Mouse (Mus musculus) kidney, postnatal 0 days (tissue): ENCODE measurements around the gene Sept9. TPM values are rescaled to one million over a fixed set of nuclear protein-coding genes. Genes with fewer than 3 reads are reported as not detected.

ENCODE experiments used
- ATAC-seq: fragments of 200-750 bp; cut with Nextera tagmentation; replicated peaks from 2 replicates; pipeline ENCODE4 v1.8.0; 2017; ENCODE audit warnings: low read depth, moderate number of reproducible peaks, moderate TSS enrichment, moderate library complexity; ENCODE audit not compliant: low FRiP score
- DNase-seq: peaks from one replicate; pipeline ENCODE4 v3.0.0-alpha.2; 2016; ENCODE audit warnings: low spot score
- H3K27ac ChIP-seq: fragments of 300-500 bp; sonication (generic); 2 replicates; pipeline ENCODE4 v1.5.1; 2014; ENCODE audit warnings: mild to moderate bottlenecking
- H3K27me3 ChIP-seq: fragments of 300-500 bp; sonication (generic); 2 replicates; pipeline ENCODE4 v1.6.1; 2014; ENCODE audit warnings: low read length, mixed read lengths; ENCODE audit not compliant: insufficient read depth
- H3K36me3 ChIP-seq: fragments of 300-500 bp; sonication (generic); 2 replicates; pipeline ENCODE4 v1.6.1; 2014; ENCODE audit warnings: low read length, mixed read lengths; ENCODE audit not compliant: insufficient read depth
- H3K4me1 ChIP-seq: fragments of 300-500 bp; sonication (generic); replicated peaks from 2 replicates; pipeline ENCODE4 v1.6.1; 2014; ENCODE audit warnings: antibody characterized with exemption, low read length, mixed read lengths; ENCODE audit not compliant: insufficient read depth
- H3K4me2 ChIP-seq: fragments of 300-500 bp; sonication (generic); 2 replicates; pipeline ENCODE4 v1.6.1; 2014; ENCODE audit warnings: mild to moderate bottlenecking, low read length, moderate library complexity, mixed read lengths
- H3K4me3 ChIP-seq: fragments of 300-500 bp; sonication (generic); replicated peaks from 2 replicates; pipeline ENCODE4 v1.5.1; 2014; ENCODE audit warnings: low read depth, low read length
- H3K9ac ChIP-seq: fragments of 300-500 bp; sonication (generic); 2 replicates; pipeline ENCODE4 v1.6.1; 2014; ENCODE audit warnings: low read depth, low read length
- H3K9me3 ChIP-seq: fragments of 300-500 bp; sonication (generic); replicated peaks from 2 replicates; pipeline ENCODE4 v1.6.1; 2016; ENCODE audit warnings: low read length, inconsistent platforms, mixed read lengths
- CTCF ChIP-seq: IDR thresholded peaks from 2 replicates; pipeline ENCODE4 v1.5.1; 2016; ENCODE audit warnings: antibody characterized with exemption, low read depth, mild to moderate bottlenecking, moderate library complexity
- WGBS: fragments of 180-500 bp; shearing (Covaris S2); extraction: QIAGEN DNeasy Blood & Tissue Kit; methylation state at CpG from one replicate; pipeline ENCODE4 v1.1.7; 2014; 5-methylcytosine and 5-hydroxymethylcytosine counted together
- polyA plus RNA-seq: library from polyadenylated mRNA; unstranded; fragments of >200 nt; fragmentation: Nextera tagmentation; extraction: Ambion mirVana; gene quantifications from 2 replicates; pipeline ENCODE4 v1.2.1, GENCODE M21; 2015

The Sept9 gene
- polyA plus RNA-seq, 1 experiment from 2014 or later, result 71.2 TPM

DNA sequence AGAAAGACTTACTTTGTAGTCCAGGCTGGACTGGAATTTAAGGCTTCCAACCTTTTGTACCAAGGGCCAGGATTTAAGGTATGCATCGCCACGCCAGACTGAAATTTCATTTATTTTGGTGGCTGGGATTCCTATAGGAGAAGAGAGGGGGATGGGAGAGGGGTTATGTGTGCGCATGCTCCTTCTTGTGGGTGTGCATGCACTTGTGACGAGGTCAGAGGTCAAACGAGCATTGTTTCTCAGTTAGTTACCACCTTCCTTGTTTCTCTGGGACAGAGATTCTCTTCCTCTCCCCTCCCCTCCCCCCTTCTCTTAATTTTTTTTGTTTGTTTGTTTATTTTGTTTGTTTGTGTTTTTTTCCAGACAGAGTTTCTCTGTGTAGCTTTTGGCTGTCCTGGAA, 8.0 kb downstream of the Sept9 start:
- no peak for TF ChIP-seq CTCF
- H3K4me3 ChIP-seq, result no peak overlapping the region
- H3K4me2 ChIP-seq, result no peak overlapping the region
- no peaks in the 10 kb centered on the region for H3K36me3 ChIP-seq
- WGBS, result 58% methylated on average over 5 of the region's 5 CpGs
- H3K27ac ChIP-seq, result no peak overlapping the region; the same call in 1 of the 2 replicates
- H3K9ac ChIP-seq, result no peak overlapping the region
- DNase-seq (no peak), ATAC-seq (no peak)
- no peaks in the 10 kb centered on the region for H3K27me3 ChIP-seq
- H3K4me1 ChIP-seq, result peaks cover 8% of the 10 kb centered on the region; the same call in 1 of the 2 replicates
- no peaks in the 10 kb centered on the region for H3K9me3 ChIP-seq

DNA sequence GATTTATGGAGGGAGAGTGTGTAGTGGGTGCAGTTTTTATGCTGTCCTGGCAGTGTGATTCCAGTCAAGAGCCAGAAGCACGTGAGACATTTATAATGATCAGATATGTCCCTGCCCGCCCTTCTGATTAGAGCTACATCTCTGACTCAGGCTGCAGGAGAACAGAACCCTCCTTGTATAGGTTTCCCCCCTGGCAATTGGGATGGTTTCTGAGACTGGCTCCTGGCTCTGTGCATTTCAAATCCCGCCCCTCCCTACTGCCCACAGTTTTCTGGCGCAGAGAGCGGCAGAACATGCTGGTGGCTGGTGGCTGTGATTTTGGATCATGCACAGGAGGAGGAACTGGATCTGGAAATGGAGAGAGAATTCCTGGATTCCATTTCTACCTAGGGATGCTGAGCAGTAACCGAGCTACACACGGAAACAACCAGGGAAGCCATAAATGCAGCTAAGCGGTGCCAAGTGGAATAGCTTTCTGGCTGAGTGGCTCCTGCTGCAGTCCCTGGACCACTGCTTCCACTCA, 8.8 kb downstream of the Sept9 start:
- no peak overlapping the region for H3K9ac ChIP-seq
- ATAC-seq (no peak), DNase-seq (peak; percentile 52)
- 59% methylated on average over 8 of the region's 8 CpGs for WGBS
- TF ChIP-seq CTCF, result no peak
- H3K9me3 ChIP-seq, result no peaks in the 10 kb centered on the region
- H3K36me3 ChIP-seq, result no peaks in the 10 kb centered on the region
- H3K27me3 ChIP-seq, result no peaks in the 10 kb centered on the region
- no peak overlapping the region for H3K4me3 ChIP-seq
- H3K4me1 ChIP-seq, result peaks cover 8% of the 10 kb centered on the region; the same call in 1 of the 2 replicates
- peak overlapping the region; percentile 58; the same call in 1 of the 2 replicates for H3K27ac ChIP-seq
- H3K4me2 ChIP-seq, result no peak overlapping the region

DNA sequence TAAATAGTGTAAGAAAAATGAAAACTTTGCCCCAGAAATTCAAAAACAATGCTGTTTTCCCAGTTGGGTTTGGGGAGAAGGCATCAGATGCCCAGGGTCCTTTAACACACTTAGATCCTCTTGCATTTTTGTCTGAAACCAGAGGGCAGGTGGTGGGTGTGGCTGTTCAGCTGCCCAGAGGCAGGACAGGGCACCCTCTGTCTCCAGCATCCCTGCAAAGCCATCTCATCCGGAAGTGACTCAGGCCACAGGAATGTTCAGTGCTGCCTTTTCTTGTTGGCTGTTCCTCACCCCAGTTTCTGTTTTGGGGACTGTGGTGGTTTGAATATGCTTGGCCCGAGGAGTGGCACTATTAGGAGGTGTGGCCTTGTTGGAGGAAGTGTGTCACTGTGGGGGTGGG, 17.3 kb downstream of the Sept9 start:
- Histone ChIP-seq H3K4me3 (no peak overlapping the region), H3K36me3 (no peaks in the 10 kb centered on the region), H3K4me1 (no peaks in the 10 kb centered on the region), H3K27me3 (no peaks in the 10 kb centered on the region), H3K9me3 (no peaks in the 10 kb centered on the region), H3K4me2 (no peak overlapping the region), H3K27ac (no peak overlapping the region), H3K9ac (no peak overlapping the region)
- DNase-seq, result no peak
- no peak for TF ChIP-seq CTCF
- 66% methylated on average over 2 of the region's 2 CpGs for WGBS
- no peak for ATAC-seq

DNA sequence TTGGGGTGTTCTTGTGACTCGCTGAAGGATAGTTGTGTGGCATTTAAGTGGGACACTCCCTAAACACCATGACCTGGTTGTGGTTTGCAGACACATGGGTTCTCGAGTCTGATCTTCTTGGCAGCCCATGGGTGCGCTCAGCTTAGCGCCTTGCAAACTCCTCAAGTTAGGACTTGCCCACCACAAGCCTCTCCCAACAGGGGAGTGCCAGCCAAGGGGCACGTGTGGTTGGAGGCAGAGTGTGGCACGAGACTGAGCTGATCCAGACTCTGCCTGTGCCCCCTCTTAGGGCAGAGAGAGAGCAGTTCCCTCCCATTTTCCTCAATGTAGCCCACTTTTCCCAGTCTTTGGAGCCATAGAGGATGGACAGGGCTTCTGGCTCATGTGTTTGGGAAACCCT, 18.6 kb downstream of the Sept9 start:
- DNase-seq (no peak), ATAC-seq (no peak)
- Histone ChIP-seq H3K27me3 (no peaks in the 10 kb centered on the region), H3K9ac (no peak overlapping the region), H3K4me3 (no peak overlapping the region), H3K9me3 (no peaks in the 10 kb centered on the region), H3K4me1 (no peaks in the 10 kb centered on the region), H3K27ac (no peak overlapping the region), H3K4me2 (no peak overlapping the region), H3K36me3 (no peaks in the 10 kb centered on the region)
- 89% methylated on average over 6 of the region's 6 CpGs for WGBS
- no peak for TF ChIP-seq CTCF

DNA sequence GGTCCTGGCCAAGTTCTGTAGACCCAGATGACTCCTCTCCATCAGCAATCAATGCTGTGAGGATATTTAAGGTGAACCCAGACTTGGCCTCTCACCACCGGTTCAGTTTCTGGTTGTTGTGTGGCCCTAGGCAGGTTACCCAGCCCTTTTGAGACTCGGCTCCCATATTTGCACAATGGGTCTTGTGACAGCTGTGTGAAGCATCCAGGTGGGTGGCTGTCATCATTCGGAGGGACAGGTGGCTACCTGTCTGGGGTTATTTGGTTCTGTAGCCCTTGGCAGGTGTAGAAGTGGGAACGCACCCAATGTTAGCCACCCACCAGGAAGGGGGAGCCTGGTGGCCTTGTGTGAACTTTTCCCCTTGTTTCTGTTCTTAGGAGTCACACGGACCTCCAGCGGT, 19.0 kb downstream of the Sept9 start:
- 93% methylated on average over 6 of the region's 6 CpGs for WGBS
- H3K4me1 ChIP-seq, result no peaks in the 10 kb centered on the region
- TF ChIP-seq CTCF, result no peak
- no peak for ATAC-seq
- H3K9me3 ChIP-seq, result no peaks in the 10 kb centered on the region
- H3K36me3 ChIP-seq, result no peaks in the 10 kb centered on the region
- no peak overlapping the region for H3K9ac ChIP-seq
- DNase-seq, result no peak
- H3K4me2 ChIP-seq, result no peak overlapping the region
- no peak overlapping the region for H3K27ac ChIP-seq
- no peaks in the 10 kb centered on the region for H3K27me3 ChIP-seq
- no peak overlapping the region for H3K4me3 ChIP-seq

DNA sequence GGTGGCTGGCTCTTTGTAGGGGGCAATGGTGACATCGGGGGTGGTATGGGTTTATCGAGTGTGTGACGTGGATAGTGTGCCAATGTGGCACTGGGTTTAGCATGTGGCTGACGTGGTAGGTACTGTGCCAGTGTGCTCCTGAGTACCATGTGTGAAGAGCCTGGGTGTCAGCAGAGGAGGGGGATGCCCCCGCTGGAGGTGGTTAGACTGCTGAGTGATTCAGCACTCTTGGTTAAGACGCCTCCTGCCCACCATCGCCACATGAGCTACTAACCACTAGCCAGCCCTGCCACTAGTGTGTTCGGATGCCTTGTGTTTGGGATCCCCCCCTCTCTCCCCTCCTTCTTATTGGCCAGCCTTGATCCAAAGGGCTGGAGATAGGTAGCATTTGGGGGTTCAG, 21.3 kb downstream of the Sept9 start:
- no peaks in the 10 kb centered on the region for H3K9me3 ChIP-seq
- no peak overlapping the region for H3K9ac ChIP-seq
- ATAC-seq, result no peak
- no peaks in the 10 kb centered on the region for H3K27me3 ChIP-seq
- no peak for DNase-seq
- no peak overlapping the region for H3K27ac ChIP-seq
- no peak overlapping the region for H3K4me2 ChIP-seq
- no peaks in the 10 kb centered on the region for H3K36me3 ChIP-seq
- WGBS, result 94% methylated on average over 8 of the region's 8 CpGs
- TF ChIP-seq CTCF, result no peak
- H3K4me3 ChIP-seq, result no peak overlapping the region
- no peaks in the 10 kb centered on the region for H3K4me1 ChIP-seq

DNA sequence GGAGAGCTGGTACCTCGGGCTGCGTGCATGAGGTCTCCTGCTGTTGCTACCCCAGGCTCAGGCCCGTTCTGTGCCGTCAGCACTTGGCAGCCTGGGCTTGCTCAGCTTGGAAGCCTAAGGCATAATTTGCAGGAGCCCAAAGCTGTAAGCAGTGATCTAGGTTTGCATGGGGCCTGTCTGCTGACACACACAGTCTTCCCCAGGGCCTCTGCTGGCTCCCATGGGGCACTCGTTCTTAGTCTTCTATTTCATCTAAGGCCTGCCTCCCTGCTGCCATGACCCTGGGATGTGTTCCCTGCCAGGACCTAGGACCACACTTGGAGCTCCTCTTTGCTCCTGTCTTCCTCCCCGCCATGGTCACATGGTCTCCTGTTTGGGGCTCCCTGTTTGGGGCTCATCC, 21.7 kb downstream of the Sept9 start:
- H3K4me3 ChIP-seq, result no peak overlapping the region
- 79% methylated on average over 6 of the region's 6 CpGs for WGBS
- H3K36me3 ChIP-seq, result no peaks in the 10 kb centered on the region
- no peak for TF ChIP-seq CTCF
- no peak overlapping the region for H3K9ac ChIP-seq
- H3K27ac ChIP-seq, result no peak overlapping the region
- no peaks in the 10 kb centered on the region for H3K4me1 ChIP-seq
- no peak for DNase-seq
- H3K4me2 ChIP-seq, result no peak overlapping the region
- no peaks in the 10 kb centered on the region for H3K27me3 ChIP-seq
- no peak for ATAC-seq
- no peaks in the 10 kb centered on the region for H3K9me3 ChIP-seq
